Mouse (Mus musculus): ENCODE data around the gene Mgme1. TPM values are rescaled to one million over a fixed set of nuclear protein-coding genes. Genes with fewer than 3 reads are reported as not detected.

The Mgme1 gene
- polyA plus RNA-seq (2012; rRNA removed), result 11.6 and 11.8 TPM in 2 replicates

- DNase-seq (ENCODE audit: low read depth), result no peak
Measured at GRCm38 (mm10) chr2:144270507-144271420, at the start of gene Mgme1, which contains the start of gene Snx5. Gene Mgme1, plus strand, starts transcription at chr2:144270663. Gene Snx5, minus strand, starts transcription at chr2:144270906.

- no peak for DNase-seq (ENCODE audit: low read depth)
Measured at GRCm38 (mm10) chr2:144224351-144224750, 46.1 kb upstream of the Mgme1 start.

- no peak for DNase-seq (ENCODE audit: low read depth)
Measured at GRCm38 (mm10) chr2:144226906-144227586, 43.4 kb upstream of the Mgme1 start.

DNA sequence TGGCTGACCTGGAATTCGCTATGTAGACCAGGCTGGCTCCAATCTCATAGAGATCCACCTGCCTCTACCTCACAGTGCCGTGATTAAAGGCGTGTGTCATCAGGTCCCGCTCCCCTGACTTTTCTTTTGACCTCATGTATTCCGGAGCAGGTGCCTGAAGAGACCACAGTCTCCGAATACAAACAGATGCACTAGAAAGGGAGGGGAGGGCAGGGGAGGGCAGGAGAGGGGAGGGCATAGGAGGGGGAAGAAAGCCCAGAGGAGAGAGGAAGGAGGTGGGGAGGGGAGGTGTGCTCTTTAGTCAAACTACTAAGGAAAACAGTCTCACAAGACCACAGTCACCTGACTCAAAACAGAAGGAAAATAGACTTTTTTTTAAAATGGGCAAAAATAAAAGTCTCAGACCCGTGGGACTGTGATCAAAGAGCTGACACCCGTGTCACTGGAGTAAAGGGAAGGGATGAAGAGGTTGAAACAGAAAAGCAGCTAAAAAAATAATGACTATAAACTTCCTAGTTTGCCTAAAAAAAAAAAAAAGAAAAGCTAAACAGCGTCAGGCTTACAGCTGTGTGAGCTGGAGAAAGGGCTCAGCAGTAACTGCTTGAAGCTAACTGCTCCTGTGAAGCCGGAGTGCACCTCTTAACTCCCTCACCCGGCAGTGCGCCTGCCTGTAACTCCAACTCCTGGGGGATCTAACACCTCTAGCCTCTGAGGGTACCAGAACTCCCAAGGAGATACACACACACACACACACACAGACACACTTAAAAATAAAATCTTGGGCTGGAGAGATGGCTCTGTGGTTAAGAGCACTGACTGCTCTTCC, 41.7 kb upstream of the Mgme1 start:
- no peak for DNase-seq (ENCODE audit: low read depth)

DNA sequence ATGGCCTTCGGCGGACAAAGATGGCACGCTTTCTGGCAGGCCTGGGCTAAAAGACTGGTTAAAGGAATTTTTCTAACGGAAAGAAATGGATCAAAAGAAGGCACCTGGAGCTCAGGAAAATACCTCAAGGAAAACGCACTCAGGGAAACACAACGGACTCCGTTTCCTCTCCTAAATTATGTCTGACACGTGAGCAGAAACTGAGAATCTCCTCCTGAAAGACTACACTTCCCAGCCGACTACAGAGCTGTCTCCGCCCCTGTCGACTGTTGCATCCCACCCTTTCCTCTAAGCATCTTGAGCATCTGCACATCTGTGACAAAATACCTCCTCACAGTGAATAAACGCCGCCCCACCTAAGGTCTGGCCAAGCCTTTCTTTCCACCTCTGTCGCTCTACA, 40.8 kb upstream of the Mgme1 start:
- no peak for DNase-seq (ENCODE audit: low read depth)

GRCm38 (mm10) chr2:144230498-144230897, 40.0 kb upstream of the Mgme1 start:
- DNase-seq (ENCODE audit: low read depth), result no peak

- no peak for DNase-seq (ENCODE audit: low read depth)
Measured at GRCm38 (mm10) chr2:144231115-144231514, 39.3 kb upstream of the Mgme1 start.

DNA sequence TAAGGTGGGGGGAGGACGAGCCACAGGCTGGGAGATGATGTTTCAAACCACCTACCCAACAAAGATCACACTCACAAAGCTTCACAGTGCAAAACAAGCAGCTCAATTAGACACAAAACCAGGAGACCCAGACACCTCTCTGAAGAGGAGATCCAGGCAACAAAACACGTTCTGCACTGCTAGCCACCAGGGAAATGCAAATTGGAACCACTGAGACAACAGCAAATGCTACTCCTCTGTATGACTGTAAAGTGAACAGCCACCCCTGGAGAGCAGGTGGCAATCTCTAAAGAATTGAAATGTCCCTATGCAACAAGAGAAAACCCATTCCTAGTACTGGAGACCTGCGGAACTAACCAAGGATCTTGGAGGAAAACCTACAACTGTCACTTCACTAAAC, 36.9 kb upstream of the Mgme1 start:
- no peak for DNase-seq (ENCODE audit: low read depth)

- DNase-seq (ENCODE audit: low read depth), result no peak
Measured at GRCm38 (mm10) chr2:144235776-144236175, 34.7 kb upstream of the Mgme1 start.

GRCm38 (mm10) chr2:144236791-144237584, 33.5 kb upstream of the Mgme1 start:
- DNase-seq (ENCODE audit: low read depth), result no peak

DNA sequence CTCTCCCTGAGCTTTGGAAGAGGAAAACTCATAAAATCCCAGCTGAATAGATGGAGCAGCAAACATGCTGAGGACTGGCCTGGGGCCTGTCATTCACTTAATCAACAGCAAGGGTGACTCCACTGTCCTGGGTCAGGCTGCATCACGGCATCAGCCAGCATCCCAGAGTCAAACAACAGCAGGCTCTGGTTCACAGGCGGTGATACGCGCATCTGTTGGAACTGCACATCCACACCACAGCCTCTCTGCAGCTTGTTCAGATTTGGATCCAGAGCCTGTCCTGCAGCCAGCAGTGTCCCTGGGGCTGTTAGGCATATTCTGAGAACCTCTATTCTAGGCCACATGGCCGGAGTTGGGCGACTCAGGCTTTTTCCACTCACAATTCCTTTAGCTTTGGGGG, 32.1 kb upstream of the Mgme1 start:
- no peak for DNase-seq (ENCODE audit: low read depth)

GRCm38 (mm10) chr2:144239318-144239717, 31.1 kb upstream of the Mgme1 start:
- no peak for DNase-seq (ENCODE audit: low read depth)

DNA sequence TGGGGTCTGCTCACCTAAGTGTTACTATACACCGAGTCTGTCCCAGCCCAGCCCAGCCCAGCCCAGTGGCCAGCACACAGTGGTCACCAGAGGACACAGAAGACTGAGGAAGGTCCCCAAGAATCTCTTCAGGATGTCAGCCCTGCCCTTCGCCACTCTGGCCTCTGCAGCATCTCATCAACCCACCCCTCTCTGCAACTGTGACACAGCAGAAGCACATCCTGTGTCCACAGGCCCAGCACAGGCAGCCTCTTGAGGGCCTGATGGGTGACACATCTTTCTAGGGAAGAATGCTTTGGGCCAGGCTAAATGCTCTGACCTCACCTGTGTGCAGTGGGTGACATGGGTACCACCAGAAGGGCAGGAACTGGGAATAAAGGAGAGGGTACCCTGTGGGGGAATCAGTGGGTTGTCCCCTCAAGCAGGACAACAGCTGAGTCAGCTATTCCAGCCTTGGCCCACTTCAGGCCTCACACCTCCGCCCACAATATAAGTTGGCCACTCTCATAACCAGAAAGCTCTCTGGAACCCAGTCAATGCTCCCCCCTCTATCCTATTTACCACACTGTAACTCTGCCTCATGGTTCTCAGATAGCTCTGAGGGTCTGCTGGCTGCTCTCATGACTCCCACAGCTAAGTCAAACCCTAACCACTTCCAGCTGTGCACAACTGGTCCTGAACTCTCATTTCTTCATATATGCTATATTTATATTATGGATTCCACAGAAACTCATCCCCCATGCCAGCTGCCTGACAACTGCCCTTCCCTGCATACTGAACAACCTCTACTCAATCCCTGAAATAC, 30.2 kb upstream of the Mgme1 start:
- no peak for DNase-seq (ENCODE audit: low read depth)

DNA sequence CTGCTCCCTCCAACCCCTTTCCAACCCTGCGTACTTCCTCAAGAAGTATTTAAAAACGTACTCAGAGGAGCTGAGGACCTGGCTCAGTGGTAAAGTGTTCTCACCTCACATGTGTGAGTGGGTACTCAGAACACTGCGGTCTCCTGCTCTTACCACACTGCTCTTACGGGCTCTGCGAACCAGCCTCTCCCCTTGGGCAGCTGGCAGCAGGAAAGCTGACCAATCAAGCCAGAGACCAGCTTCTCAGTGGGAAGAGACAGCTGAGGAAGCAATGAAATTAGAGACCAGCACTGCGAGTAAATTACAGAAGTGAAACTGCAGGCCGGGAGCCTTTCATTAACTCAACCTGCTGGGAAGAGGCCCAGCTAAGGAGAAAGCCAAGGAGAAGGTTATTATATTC, 25.0 kb upstream of the Mgme1 start:
- no peak for DNase-seq (ENCODE audit: low read depth)

- no peak for DNase-seq (ENCODE audit: low read depth)
Measured at GRCm38 (mm10) chr2:144246270-144246669, 24.2 kb upstream of the Mgme1 start.

DNA sequence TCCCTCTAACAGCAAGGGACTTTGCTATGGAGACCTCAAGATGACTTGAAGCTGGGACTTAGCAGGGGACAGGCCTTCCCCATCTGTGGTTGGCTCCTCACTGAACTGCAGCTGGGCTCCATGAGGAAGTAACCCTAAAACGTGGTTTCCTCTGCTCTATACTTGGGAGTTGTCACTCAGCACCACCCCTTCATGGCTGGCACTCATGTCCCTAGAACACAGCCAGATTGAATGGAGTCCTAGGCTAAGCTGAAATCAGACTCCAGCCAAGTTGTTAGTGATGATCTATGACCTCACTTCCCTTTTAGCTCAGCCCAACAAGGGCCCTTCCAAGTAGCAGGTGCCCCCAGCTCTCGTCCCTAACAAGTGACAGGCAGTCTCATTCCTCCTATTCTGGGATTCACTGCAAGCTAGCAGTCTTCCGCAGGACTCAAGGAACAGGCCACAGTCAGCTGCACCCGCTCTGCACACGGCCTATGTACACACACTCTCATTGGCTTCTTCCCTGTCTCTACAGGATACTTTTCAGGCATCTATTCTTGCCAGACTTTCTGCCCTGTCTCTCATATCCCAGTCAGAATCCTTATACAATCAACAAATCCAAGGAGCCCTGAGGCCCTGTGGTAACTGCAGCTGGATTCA, 23.0 kb upstream of the Mgme1 start:
- no peak for DNase-seq (ENCODE audit: low read depth)

GRCm38 (mm10) chr2:144248613-144249376, 21.7 kb upstream of the Mgme1 start:
- DNase-seq (ENCODE audit: low read depth), result no peak

GRCm38 (mm10) chr2:144250111-144250510, 20.4 kb upstream of the Mgme1 start:
- no peak for DNase-seq (ENCODE audit: low read depth)

- no peak for DNase-seq (ENCODE audit: low read depth)
Measured at GRCm38 (mm10) chr2:144262837-144263236, 7.6 kb upstream of the Mgme1 start.

Measured in gonadal fat pad, adult 2 months (tissue).